Mouse (Mus musculus) monocyte, adult 5-6 weeks (primary cell): ENCODE data around the gene Rab11fip3. TPM values are rescaled to one million over a fixed set of nuclear protein-coding genes. Genes with fewer than 3 reads are reported as not detected.

Experiments used
- ATAC-seq: fragments of 153-309, 156-312 bp; replicated peaks from 2 replicates; pipeline ENCODE4 v1.8.0; 2017; ENCODE audit warnings: mild to moderate bottlenecking; ENCODE audit not compliant: low TSS enrichment, insufficient number of reproducible peaks, severe bottlenecking, poor library complexity, low FRiP score
- total RNA-seq: library from RNA; stranded (forward); fragments of 200-1000, 200-491, 200-594 nt; gene quantifications from 3 replicates; pipeline ENCODE4 v1.2.3, GENCODE M21; 2017

Gene Rab11fip3
- total RNA-seq, 1 experiment from 2014 or later, result 1.2 TPM

DNA sequence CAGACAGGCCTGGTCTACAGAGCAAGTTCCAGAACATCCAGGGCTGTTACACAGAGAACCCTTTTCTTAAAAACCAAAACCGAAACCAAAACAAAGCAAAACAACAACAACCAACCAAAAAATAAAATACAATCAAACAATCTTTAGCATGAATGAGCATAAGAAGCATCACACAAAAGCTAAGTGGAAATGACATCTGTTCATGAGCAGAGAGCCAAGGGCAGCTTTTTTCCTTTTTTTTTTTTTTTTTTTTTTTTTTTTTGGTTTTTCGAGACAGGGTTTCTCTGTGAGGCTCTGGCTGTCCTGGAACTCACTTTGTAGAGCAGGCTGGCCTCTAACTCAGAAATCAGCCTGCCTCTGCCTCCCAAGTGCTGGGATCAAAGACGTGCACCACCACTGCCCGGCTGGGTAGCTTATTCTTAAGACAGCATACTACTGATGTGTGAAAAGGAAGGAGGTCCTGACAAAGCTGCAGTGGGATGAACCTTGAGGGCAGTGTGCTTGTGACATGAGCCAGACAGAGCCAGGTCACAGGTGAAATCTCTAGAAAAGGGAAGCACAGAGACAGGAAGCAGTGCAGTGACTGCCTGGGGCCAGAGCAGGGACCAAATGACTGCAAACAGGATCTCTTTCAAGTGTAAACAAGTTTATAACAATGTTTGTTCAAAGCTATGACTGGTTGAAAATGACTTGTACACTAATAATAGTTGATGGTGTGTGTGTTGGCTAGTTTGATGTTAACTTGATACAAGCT is 98.2 kb downstream of the Rab11fip3 start:
- ATAC-seq, result no peak

DNA sequence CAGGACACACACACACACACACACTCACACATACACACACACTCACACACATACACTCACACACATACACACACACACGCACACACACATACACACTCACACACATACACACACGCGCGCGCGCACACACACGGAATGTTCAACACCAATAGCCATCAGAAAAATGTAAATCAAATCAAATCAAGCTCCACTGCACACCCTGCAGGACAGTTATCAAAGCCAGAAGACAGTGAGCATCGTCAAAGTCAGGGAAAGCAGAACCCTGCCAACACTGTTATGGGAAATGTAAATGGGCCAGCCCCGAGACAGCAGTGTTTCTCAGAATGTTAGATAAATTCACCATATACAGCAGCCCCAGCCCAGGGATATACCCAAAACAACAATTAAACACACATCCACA is 98.9 kb downstream of the Rab11fip3 start:
- no peak for ATAC-seq

DNA sequence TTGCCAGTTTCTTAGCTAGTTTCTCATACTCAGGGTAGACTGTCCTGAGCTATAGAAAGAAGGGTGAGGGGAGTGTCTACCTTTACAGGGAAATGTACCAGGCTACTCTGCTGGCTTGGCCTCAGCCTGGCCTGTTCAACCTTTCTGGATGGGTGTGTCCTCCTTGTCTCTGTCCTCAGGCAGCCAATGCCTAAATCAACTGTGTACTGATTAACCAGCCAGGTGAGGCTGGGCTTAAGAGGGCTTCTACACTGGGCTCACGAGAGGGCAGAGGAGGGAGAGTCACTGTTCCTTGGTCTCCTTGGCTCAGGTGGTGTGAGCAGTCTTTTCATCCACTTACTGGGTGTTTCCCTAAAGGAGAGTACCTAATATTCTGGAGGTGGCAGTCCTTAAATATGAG is 101.2 kb downstream of the Rab11fip3 start:
- ATAC-seq, result no peak

DNA sequence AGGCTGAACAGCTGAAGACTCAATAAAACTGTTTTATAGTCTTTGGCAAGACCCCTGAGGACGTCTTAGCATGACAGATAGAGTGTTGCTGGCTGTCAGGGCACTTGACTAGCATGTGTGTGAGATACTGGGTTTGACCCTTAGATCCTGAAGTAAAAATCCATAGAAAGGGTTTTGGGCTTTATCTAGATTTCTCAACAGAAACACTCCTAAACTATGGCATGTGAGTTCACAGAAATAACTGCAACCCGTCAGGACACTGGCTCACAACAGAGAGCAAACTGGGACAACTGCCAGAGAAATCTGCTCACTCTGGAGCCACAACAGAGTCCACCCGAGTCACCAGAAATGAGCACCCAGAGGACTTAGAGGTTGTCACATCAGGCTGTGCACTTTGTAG is 101.7 kb downstream of the Rab11fip3 start:
- ATAC-seq, result no peak

DNA sequence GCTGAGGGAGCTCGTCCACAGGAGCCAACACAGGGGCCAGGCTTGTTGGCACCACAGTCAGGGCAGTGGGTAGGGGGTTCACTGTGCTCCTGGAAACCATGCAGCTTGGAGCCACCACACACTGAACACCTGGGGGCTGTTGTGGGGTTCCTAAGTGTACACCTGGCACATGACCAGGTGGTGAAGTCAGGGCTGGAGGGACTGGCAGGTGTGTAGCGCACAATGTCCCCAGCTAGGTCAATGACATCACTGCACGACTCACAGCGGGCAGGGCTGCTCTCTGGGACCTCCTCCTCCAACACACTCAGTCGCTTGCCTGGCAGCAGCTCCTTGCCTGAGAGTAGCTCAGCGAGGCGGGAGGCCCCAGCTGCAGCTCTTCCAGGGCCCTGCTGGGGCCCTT is 105.1 kb downstream of the Rab11fip3 start:
- ATAC-seq, result no peak

DNA sequence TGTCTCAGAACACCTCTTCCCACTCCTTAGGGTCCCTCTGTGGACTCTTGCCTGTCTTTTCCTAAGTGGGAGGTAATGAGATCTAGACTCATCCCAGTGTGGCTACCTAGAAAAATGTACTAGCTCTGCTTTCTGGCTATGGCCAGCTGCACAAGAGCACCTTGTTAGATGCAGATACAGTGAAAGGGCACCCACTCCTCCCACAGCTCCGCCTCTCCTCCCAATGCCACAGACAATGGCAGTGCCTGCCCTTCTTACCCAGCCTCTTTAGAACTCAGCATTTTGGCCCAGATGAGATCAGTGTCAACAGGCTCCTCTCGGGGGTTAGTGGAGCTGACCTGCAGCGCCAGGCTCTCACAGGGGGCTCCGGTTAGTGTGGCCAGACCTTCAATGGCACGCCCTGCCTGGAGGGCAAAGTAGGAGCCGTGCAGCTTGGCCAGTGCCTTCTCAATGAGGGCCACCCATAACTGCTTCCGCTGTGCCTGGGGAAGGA is 106.9 kb downstream of the Rab11fip3 start:
- ATAC-seq, result no peak

DNA sequence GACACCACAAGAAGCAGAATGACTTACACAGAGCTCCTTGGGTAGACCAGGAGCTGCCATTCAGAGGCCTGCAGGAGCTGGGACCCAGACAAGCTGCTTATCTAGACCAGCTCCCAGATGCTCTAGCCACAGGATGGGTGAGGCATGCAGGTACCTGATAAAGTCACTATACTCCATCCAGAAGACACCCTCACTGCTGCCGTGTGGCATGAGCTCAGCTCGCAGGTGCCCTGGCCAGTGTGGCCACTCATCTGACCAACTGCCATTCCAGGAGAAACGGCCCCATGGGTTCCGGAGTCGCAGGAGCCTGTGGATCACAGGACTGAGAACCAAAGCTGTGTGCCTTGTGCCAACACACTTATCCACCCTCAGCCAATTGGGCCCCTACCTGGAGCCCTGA is 107.8 kb downstream of the Rab11fip3 start:
- ATAC-seq, result no peak

DNA sequence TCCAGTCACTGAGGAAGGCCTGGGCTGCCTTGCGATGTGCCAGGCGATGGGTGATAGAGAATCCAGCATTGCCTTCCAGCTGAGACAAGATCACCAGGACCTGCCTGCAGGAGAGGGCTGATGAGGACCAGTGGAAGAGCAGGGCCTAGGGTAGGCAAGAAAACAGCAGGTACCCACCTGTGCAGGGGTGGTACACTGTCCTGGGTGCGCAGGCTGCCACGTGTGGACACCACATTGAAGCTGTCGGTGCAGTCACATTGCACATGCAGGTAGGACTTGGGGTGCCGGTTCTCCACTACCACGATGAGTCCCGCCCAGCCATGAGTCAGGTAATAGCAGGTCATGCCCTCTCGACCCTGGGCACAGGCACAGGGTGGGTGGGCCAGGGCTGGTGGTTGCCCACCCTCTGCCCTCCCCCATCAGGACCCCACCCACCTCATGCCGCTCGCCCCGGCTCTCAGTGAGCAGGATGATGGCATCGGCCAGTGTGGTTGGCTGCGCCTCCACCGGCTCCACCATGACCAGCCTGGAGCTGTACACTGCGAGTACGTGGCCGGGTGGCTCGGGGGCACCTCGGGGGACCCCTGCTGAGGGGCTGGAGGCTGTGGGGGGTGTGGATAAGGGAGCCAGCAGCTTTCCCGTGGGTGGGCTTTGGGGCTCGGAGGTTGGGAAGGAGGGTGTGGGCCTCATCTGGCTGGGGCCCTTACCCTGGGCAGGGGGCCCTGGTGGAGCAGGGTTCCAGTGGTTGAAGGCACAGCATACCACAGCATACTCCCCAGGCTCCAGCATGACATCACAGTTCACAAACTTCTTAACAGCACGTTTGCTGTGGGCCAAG is 109.5 kb downstream of the Rab11fip3 start:
- no peak for ATAC-seq

DNA sequence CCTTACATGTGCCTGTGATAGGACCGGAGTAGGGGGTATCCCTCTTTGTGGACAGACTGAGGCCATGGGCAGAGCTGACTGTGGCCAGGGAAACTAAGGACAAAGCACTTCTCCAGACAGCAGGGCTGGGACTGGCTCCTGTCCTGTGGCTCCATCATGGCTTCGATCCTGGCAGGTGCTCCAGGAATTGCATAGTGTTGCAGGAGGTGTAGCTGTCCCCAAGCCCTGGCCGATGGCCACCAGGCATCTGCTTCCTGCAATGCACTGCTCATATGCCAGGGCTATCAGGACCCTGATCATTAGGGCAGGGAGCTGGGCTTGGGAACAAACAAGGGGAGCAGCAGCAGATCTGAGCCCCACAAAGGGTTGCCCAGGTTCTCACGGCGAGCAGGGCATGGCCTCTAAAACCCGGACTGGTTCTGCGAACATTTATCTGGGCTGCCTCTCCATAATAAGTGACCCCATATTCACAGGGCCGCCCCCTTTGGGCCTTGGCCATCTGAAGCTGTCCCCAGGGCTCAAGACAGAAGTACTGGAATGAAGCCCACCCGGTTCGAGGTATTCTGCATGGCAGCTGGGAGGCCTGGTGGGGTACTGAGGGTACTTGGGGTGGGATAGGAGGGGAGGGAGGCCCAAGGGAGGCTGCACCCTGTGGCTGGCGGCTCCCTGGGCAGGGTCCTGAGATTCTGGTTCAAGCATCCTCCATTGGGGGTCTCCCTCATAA is 110.4 kb downstream of the Rab11fip3 start:
- ATAC-seq, result no peak

DNA sequence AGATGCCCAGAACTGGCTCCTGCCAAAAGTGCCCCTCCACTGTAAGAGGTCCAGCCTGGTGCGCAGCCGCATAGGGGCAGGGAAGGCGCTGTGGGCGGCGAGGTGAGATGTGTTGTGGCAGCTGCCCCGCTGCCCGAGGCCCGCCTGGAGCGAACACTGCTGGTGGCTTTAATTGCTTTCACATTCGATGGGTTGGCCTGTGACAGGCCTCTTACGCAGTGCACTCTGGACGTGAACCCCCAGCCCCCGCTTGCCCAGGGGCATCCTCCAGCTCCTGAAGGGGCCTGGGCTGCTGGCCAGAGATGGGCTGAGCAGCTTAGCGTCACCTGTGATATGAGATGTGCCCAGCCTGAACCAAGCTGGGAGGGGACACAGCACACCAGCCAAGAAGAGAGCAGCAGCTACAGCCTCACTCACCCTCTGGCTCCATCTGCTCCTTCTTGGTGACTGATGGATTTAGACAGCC is 111.7 kb downstream of the Rab11fip3 start:
- ATAC-seq, result no peak

DNA sequence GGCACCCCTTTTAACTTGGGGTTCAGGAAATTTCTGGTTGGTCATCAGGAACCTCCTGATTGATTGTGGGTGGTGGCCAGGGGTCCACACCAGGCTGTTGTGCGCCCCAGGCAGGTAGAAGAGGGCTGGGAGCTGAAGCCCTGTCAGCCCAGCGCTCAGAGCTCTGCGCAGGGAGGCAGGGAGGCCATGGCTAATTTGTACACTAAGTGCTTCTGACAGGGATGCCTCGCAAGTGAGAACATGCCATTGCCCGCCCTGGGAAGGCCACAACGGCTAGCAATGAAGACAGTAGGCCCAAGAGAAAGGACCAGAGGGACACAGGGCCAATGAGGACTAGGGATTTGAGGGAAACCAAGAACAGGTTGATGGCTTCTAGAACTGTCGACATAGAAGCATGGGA is 112.7 kb downstream of the Rab11fip3 start:
- ATAC-seq, result no peak

DNA sequence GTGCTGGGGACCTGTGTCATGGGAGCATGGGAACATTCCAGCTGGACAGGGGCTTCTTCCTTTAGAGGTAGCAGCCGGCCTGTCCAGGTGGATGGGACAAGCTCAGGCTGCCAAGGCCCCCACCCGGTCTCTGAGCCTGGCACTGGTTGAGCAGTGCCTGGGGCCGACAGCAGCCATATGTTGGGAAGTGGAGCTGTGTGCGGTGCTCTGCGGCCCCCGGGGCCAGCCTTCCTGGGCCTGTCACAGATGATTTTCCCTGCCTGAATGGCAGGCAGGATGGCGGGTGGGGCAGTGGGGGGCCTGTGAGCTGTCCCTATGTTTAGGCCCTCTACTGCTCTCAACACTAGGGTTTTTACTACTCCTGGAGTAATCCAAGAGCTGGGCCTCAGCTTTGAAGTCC is 113.2 kb downstream of the Rab11fip3 start:
- ATAC-seq, result no peak

DNA sequence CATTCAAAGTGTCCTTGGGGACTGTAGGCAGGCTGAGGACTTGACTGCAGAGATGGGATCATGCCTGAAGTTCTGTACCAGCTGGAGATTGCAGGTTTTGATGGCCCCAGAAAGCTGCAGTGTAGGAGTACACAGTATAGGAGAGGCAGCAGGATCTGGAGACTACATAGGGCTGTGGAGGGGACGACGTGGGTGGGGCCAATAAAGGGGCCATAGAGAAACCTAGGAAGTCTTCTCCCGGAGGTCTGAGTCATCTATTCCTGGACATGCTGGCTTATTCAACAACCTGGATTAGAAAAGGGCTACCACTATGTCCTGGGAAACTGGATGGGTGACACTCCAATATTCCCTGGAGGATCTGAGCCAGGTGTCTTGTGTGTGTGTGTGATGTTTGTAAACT is 113.6 kb downstream of the Rab11fip3 start:
- no peak for ATAC-seq

DNA sequence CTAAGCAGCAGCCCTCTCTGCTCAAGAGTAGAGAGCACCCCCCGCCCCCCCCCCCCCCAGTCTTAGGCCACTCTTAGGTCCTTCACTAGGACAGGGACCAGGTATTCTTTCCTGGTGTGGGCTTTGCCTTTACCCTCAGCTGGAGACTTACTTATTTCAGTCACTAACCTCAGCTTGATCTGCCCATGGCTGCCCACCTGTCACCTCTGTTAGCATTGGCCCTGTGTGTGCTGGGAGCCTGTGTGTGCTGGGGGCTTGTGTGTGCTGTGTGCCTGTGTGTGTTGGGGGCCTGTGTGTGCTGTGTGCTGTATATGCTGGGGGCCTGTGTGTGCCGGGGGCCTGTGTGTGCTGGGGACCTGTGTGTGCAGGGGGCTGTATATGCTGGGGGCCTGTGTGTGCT is 114.7 kb downstream of the Rab11fip3 start:
- ATAC-seq, result no peak

DNA sequence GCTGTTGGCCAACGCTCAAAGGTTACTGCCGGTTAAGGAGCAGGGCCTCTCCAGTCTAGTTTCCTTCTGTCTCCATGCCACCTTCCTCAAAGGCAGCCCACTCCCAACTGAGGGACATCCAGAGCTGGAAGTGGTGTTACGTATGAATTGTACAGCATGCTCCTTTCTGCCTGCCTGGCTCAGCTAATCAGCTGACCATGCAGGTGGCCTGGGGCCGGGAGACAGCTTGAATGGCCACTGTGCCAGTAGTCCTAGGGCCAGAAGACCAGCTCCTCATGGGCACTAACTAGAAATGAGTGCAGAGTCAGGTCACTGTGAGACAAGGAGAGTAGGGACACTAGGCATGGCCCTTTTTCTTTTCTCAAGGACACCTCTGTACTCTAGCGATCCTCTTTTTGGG is 116.2 kb downstream of the Rab11fip3 start:
- no peak; the same call in 1 of the 2 replicates for ATAC-seq

DNA sequence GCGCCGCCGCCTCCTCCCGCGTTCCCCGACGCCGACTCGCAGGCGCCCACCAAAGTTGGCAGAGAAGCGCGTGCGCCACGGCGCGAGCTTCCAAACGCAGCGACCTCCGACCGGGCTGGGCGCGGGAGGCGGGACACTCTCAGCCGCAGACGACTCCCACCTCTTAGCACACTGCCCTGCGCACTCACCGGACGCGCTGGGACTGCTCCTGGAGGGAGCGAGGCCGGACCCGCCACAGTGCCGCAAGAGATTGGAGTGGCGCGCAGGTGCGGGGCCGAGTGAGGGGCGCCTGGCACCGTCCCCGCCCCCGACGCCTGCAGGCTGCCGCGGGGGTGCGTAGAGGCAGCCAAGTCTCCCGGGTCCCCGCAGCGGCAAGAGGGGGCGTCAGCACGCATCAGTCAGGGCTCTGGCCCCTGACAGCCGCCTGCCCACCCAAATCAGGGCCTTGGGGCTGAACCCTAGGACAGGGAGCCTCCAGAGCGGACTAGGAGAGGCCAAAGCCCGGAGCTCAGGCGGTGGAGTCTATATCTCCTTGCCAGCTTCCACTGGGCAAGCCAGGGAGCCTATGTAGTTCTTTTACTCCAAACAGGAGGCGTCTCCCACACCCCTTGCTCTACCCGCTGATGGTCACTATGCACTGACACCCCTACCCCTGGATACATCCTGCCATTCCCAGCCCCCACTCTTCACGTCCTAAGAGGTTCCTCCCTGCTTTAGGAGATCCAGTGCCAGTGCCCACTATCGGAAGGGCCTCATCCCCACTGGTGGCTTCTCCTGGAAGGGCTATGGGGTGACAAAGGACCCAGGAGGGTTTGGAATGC is 117.3 kb downstream of the Rab11fip3 start, which contains the start of gene A930017K11Rik:
A930017K11Rik (minus strand) TSS at position 763 of the 821 bp plus-strand sequence.
- ATAC-seq, result no peak

DNA sequence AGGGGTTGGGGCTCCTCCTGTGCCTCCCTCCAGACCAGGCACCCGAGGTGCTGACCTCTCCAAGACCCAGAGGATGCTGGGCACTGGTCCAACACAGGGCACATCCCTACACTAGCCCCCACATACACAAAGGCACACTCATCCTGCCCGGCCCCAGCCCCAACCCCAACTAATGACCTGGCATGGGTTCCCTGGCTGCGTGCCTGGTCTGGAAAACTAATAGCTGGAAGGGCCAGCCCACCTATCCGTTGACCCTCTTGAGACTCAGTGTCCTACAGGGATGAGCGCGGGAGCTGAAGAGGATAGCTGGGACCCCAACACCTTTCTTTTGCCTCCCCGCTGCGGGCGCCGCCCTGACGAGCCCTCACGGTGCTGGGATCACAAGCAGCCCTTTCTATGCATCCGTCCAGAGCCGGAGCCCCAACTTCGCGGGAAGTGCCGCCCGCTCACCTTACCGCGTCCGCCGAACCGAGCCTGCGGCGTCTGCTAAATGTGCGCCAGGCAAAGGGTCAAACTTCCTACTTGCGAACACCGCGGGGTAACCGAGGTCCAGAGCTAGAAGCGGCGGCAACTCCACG is 118.0 kb downstream of the Rab11fip3 start:
- no peak for ATAC-seq

DNA sequence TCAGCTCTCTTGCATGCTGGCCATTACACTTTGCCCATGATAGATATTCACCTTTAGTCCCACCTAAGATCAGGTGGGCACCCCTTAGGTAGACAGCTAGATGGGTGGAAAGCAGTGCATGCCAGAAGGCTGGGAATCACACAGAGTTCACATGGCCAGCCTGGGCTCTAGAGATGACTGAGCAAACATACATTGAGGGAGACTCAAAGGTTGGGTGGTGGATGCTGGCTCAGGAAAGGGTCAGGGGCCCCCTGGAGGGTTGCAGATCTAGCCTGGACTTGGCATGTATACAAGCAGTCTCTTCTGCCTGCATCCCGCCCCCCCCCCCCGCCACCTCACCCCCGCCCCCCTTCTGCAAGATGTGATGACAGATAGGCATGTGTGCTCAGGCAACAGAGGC is 118.6 kb downstream of the Rab11fip3 start:
- ATAC-seq, result no peak
